Mouse (Mus musculus) olfactory bulb, adult 2 months (tissue): Measurements from ENCODE around the gene Zfp1.

Experiments
- CTCF ChIP-seq: fragments of 200-500 bp; IDR thresholded peaks from 2 replicates; pipeline ENCODE4 v1.5.1; 2012; ENCODE audit warnings: low read depth, mild to moderate bottlenecking, low read length, moderate library complexity; ENCODE audit not compliant: insufficient read depth
- POLR2A ChIP-seq: fragments of 200-500 bp; IDR thresholded peaks from 2 replicates; pipeline ENCODE4 v1.6.1; 2012; ENCODE audit warnings: mild to moderate bottlenecking, low read depth, low read length, moderate library complexity; ENCODE audit not compliant: insufficient read depth

DNA sequence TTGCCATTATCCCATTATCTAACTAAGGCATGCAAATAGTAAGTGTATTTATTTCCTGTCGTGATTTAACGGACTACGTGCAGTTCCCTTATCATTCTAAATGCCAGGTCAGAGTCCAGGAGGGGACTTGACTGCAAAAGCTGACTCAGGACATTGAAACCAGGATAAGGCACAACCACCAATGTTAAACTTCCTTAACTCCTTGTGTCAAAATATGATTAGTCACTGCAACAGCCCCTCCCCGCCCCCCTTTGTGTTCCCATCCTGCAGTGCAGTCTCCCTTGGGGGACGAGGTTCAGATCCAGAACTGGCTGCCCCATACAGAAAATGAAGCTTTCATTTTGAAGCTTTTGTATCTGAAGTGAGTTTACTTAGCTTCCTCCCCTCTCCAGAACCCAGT lies 705 bp upstream of the Zfp1 start:
- TF ChIP-seq CTCF (no peak), POLR2A (no peak)
